Mouse (Mus musculus) embryonic facial prominence, embryonic 15.5 days (tissue): Measurements from ENCODE around the gene Adgrl3. TPM values are rescaled to one million over a fixed set of nuclear protein-coding genes. Genes with fewer than 3 reads are reported as not detected.

Source experiments
- ATAC-seq: fragments of 200-750 bp; cut with Nextera tagmentation; 2 replicates; pipeline ENCODE4 v1.8.0; 2017; ENCODE audit warnings: low read depth, moderate TSS enrichment; ENCODE audit not compliant: insufficient number of reproducible peaks, low FRiP score, low TSS enrichment
- H3K27ac ChIP-seq: fragments of 300-500 bp; sonication (generic); replicated peaks from 2 replicates; pipeline ENCODE4 v1.5.1; 2015; ENCODE audit warnings: mild to moderate bottlenecking, inconsistent platforms
- H3K27me3 ChIP-seq: fragments of 300-500 bp; sonication (generic); 2 replicates; pipeline ENCODE4 v1.6.1; 2015; ENCODE audit warnings: inconsistent platforms
- H3K36me3 ChIP-seq: fragments of 300-500 bp; sonication (generic); 2 replicates; pipeline ENCODE4 v1.6.1; 2015; ENCODE audit warnings: mild to moderate bottlenecking, inconsistent platforms
- H3K4me1 ChIP-seq: fragments of 300-500 bp; sonication (generic); 2 replicates; pipeline ENCODE4 v1.6.1; 2015; ENCODE audit warnings: inconsistent platforms
- H3K4me2 ChIP-seq: fragments of 300-500 bp; sonication (generic); replicated peaks from 2 replicates; pipeline ENCODE4 v1.6.1; 2015; ENCODE audit warnings: mild to moderate bottlenecking, inconsistent platforms
- H3K4me3 ChIP-seq: fragments of 300-500 bp; sonication (generic); replicated peaks from 2 replicates; pipeline ENCODE4 v1.5.1; 2015; ENCODE audit warnings: mild to moderate bottlenecking, inconsistent platforms
- H3K9ac ChIP-seq: fragments of 300-500 bp; sonication (generic); 2 replicates; pipeline ENCODE4 v1.6.1; 2015; ENCODE audit warnings: inconsistent platforms
- H3K9me3 ChIP-seq: fragments of 300-500 bp; sonication (generic); replicated peaks from 2 replicates; pipeline ENCODE4 v1.6.1; 2016; ENCODE audit warnings: inconsistent platforms
- WGBS: fragments of 180-500 bp; shearing (Covaris S2); methylation state at CpG from one replicate; pipeline ENCODE4 v1.1.7; 2015; 5-methylcytosine and 5-hydroxymethylcytosine counted together
- polyA plus RNA-seq: library from polyadenylated mRNA; unstranded; fragments of >200 nt; fragmentation: Nextera tagmentation; extraction: Ambion mirVana; gene quantifications from 2 replicates; pipeline ENCODE4 v1.2.1, GENCODE M21; 2015

Gene Adgrl3
- polyA plus RNA-seq, 1 experiment from 2014 or later = 26.4 TPM

- Histone ChIP-seq H3K27ac (no peak overlapping the region), H3K4me1 (no peaks in the 10 kb centered on the region), H3K4me3 (no peak overlapping the region), H3K4me2 (no peak overlapping the region), H3K27me3 (no peaks in the 10 kb centered on the region), H3K9me3 (no peaks in the 10 kb centered on the region), H3K9ac (no peak overlapping the region), H3K36me3 (no peaks in the 10 kb centered on the region)
- no peak for ATAC-seq
- WGBS = 69% methylated on average over 4 of the region's 4 CpGs
Measured at GRCm38 (mm10) chr5:81674275-81674974, 654.5 kb downstream of the Adgrl3 start.

- no peaks in the 10 kb centered on the region for H3K9me3 ChIP-seq
- H3K4me1 ChIP-seq = no peaks in the 10 kb centered on the region
- H3K36me3 ChIP-seq = no peaks in the 10 kb centered on the region
- WGBS = 69% methylated on average over 1 of the region's 1 CpGs
- no peak overlapping the region for H3K4me3 ChIP-seq
- no peak overlapping the region for H3K27ac ChIP-seq
- H3K4me2 ChIP-seq = no peak overlapping the region
- no peak overlapping the region for H3K9ac ChIP-seq
- no peaks in the 10 kb centered on the region for H3K27me3 ChIP-seq
- no peak for ATAC-seq
Measured at GRCm38 (mm10) chr5:81674975-81675371, 655.0 kb downstream of the Adgrl3 start.

- Histone ChIP-seq H3K36me3 (no peaks in the 10 kb centered on the region), H3K4me3 (no peak overlapping the region), H3K4me1 (no peaks in the 10 kb centered on the region), H3K4me2 (no peak overlapping the region), H3K27ac (no peak overlapping the region), H3K9ac (no peak overlapping the region), H3K9me3 (no peaks in the 10 kb centered on the region), H3K27me3 (no peaks in the 10 kb centered on the region)
- 86% methylated on average over 1 of the region's 1 CpGs for WGBS
- no peak for ATAC-seq
Measured at GRCm38 (mm10) chr5:81676896-81677295, 657.0 kb downstream of the Adgrl3 start.

GRCm38 (mm10) chr5:81686206-81686605, 666.3 kb downstream of the Adgrl3 start:
- no peaks in the 10 kb centered on the region for H3K36me3 ChIP-seq
- no peak for ATAC-seq
- H3K4me2 ChIP-seq = no peak overlapping the region
- no peak overlapping the region for H3K27ac ChIP-seq
- no peak overlapping the region for H3K9ac ChIP-seq
- H3K4me1 ChIP-seq = no peaks in the 10 kb centered on the region
- H3K27me3 ChIP-seq = no peaks in the 10 kb centered on the region
- no peaks in the 10 kb centered on the region for H3K9me3 ChIP-seq
- 70% methylated on average over 3 of the region's 3 CpGs for WGBS
- H3K4me3 ChIP-seq = no peak overlapping the region

GRCm38 (mm10) chr5:81686845-81687244, 666.9 kb downstream of the Adgrl3 start:
- 67% methylated on average over 4 of the region's 4 CpGs for WGBS
- Histone ChIP-seq H3K9me3 (no peaks in the 10 kb centered on the region), H3K27ac (no peak overlapping the region), H3K4me2 (no peak overlapping the region), H3K27me3 (no peaks in the 10 kb centered on the region), H3K4me3 (no peak overlapping the region), H3K4me1 (no peaks in the 10 kb centered on the region), H3K36me3 (no peaks in the 10 kb centered on the region), H3K9ac (no peak overlapping the region)
- ATAC-seq = no peak

- Histone ChIP-seq H3K27ac (no peak overlapping the region), H3K36me3 (no peaks in the 10 kb centered on the region), H3K4me2 (no peak overlapping the region), H3K27me3 (no peaks in the 10 kb centered on the region), H3K4me1 (no peaks in the 10 kb centered on the region), H3K9ac (no peak overlapping the region), H3K9me3 (no peaks in the 10 kb centered on the region), H3K4me3 (no peak overlapping the region)
- ATAC-seq = no peak
- 74% methylated on average over 3 of the region's 3 CpGs for WGBS
Measured at GRCm38 (mm10) chr5:81729620-81730019, 709.7 kb downstream of the Adgrl3 start.

- Histone ChIP-seq H3K9ac (no peak overlapping the region), H3K27ac (no peak overlapping the region), H3K4me3 (no peak overlapping the region), H3K4me2 (no peak overlapping the region), H3K36me3 (no peaks in the 10 kb centered on the region), H3K27me3 (no peaks in the 10 kb centered on the region), H3K9me3 (no peaks in the 10 kb centered on the region), H3K4me1 (no peaks in the 10 kb centered on the region)
- WGBS = 60% methylated on average over 3 of the region's 3 CpGs
- ATAC-seq = no peak
Measured at GRCm38 (mm10) chr5:81736008-81736407, 716.1 kb downstream of the Adgrl3 start.

- H3K4me3 ChIP-seq = no peak overlapping the region
- no peaks in the 10 kb centered on the region for H3K9me3 ChIP-seq
- H3K4me2 ChIP-seq = no peak overlapping the region
- no peak overlapping the region for H3K27ac ChIP-seq
- no peak overlapping the region for H3K9ac ChIP-seq
- ATAC-seq = no peak
- no peaks in the 10 kb centered on the region for H3K27me3 ChIP-seq
- 63% methylated on average over 3 of the region's 3 CpGs for WGBS
- H3K4me1 ChIP-seq = no peaks in the 10 kb centered on the region
- H3K36me3 ChIP-seq = 0 out of 2 replicates have a peak, but pooled peaks cover 3% of the 10 kb centered on the region
Measured at GRCm38 (mm10) chr5:81738286-81739032, 718.5 kb downstream of the Adgrl3 start.

- Histone ChIP-seq H3K4me3 (no peak overlapping the region), H3K27me3 (no peaks in the 10 kb centered on the region), H3K27ac (no peak overlapping the region), H3K4me1 (no peaks in the 10 kb centered on the region), H3K9ac (no peak overlapping the region), H3K4me2 (no peak overlapping the region), H3K9me3 (no peaks in the 10 kb centered on the region), H3K36me3 (no peaks in the 10 kb centered on the region)
- ATAC-seq = no peak
- WGBS = 83% methylated on average over 3 of the region's 3 CpGs
Measured at GRCm38 (mm10) chr5:81752426-81752825, 732.5 kb downstream of the Adgrl3 start.

GRCm38 (mm10) chr5:81755711-81756110, 735.8 kb downstream of the Adgrl3 start:
- no peak for ATAC-seq
- Histone ChIP-seq H3K36me3 (no peaks in the 10 kb centered on the region), H3K9me3 (no peaks in the 10 kb centered on the region), H3K9ac (no peak overlapping the region), H3K4me2 (no peak overlapping the region), H3K27me3 (no peaks in the 10 kb centered on the region), H3K4me3 (no peak overlapping the region), H3K4me1 (no peaks in the 10 kb centered on the region), H3K27ac (no peak overlapping the region)
- 85% methylated on average over 2 of the region's 2 CpGs for WGBS

- WGBS = 60% methylated on average over 7 of the region's 7 CpGs
- Histone ChIP-seq H3K27me3 (no peaks in the 10 kb centered on the region), H3K36me3 (no peaks in the 10 kb centered on the region), H3K9me3 (no peaks in the 10 kb centered on the region), H3K4me1 (no peaks in the 10 kb centered on the region), H3K4me2 (no peak overlapping the region), H3K4me3 (no peak overlapping the region), H3K9ac (no peak overlapping the region), H3K27ac (no peak overlapping the region)
- ATAC-seq = no peak
Measured at GRCm38 (mm10) chr5:81757093-81757725, 737.3 kb downstream of the Adgrl3 start.
